Mouse (Mus musculus) midbrain, embryonic 13.5 days (tissue): ENCODE measurements around the gene Fst. TPM values are rescaled to one million over a fixed set of nuclear protein-coding genes. Genes with fewer than 3 reads are reported as not detected.
A peak's percentile ranks its signal among the peaks of the same experiment; 100 is the strongest.

Experiments used
- ATAC-seq: fragments of 200-750 bp; cut with Nextera tagmentation; 2 replicates; pipeline ENCODE4 v1.8.0; 2017; ENCODE audit warnings: mild to moderate bottlenecking, moderate TSS enrichment, moderate library complexity
- H3K27ac ChIP-seq: fragments of 300-500 bp; sonication (generic); 2 replicates; pipeline ENCODE4 v1.5.1; 2015; ENCODE audit warnings: inconsistent platforms, mild to moderate bottlenecking, moderate library complexity
- H3K27me3 ChIP-seq: fragments of 300-500 bp; sonication (generic); 2 replicates; pipeline ENCODE4 v1.6.1; 2015; ENCODE audit warnings: mild to moderate bottlenecking, inconsistent platforms
- H3K36me3 ChIP-seq: fragments of 300-500 bp; sonication (generic); 2 replicates; pipeline ENCODE4 v1.6.1; 2015; ENCODE audit warnings: mild to moderate bottlenecking, inconsistent platforms
- H3K4me1 ChIP-seq: fragments of 300-500 bp; sonication (generic); replicated peaks from 2 replicates; pipeline ENCODE4 v1.6.1; 2015; ENCODE audit warnings: inconsistent platforms
- H3K4me2 ChIP-seq: fragments of 300-500 bp; sonication (generic); replicated peaks from 2 replicates; pipeline ENCODE4 v1.6.1; 2015; ENCODE audit warnings: moderate library complexity, mild to moderate bottlenecking, inconsistent platforms
- H3K4me3 ChIP-seq: fragments of 300-500 bp; sonication (generic); replicated peaks from 2 replicates; pipeline ENCODE4 v1.5.1; 2015; ENCODE audit warnings: mild to moderate bottlenecking, inconsistent platforms
- H3K9ac ChIP-seq: fragments of 300-500 bp; sonication (generic); replicated peaks from 2 replicates; pipeline ENCODE4 v1.6.1; 2015; ENCODE audit warnings: mild to moderate bottlenecking, inconsistent platforms
- H3K9me3 ChIP-seq: fragments of 300-500 bp; sonication (generic); 2 replicates; pipeline ENCODE4 v1.6.1; 2016; ENCODE audit warnings: mild to moderate bottlenecking, inconsistent platforms
- WGBS: fragments of 180-500 bp; shearing (Covaris S2); methylation state at CpG from one replicate; pipeline ENCODE4 v1.1.7; 2015; 5-methylcytosine and 5-hydroxymethylcytosine counted together
- polyA plus RNA-seq: library from polyadenylated mRNA; unstranded; fragments of >200 nt; fragmentation: Nextera tagmentation; extraction: Ambion mirVana; gene quantifications from 2 replicates; pipeline ENCODE4 v1.2.1, GENCODE M21; 2015

The Fst gene
- polyA plus RNA-seq, 1 experiment from 2014 or later: 16.7 TPM

- Histone ChIP-seq H3K36me3 (no peaks in the 10 kb centered on the region), H3K9me3 (no peaks in the 10 kb centered on the region), H3K9ac (no peak overlapping the region), H3K27me3 (0 out of 2 replicates have a peak, but pooled peaks cover 6% of the 10 kb centered on the region), H3K4me2 (0 out of 2 replicates have a peak overlapping the region, but pooled peaks have one; percentile 11), H3K4me3 (no peak overlapping the region), H3K4me1 (peaks cover 19% of the 10 kb centered on the region), H3K27ac (no peak overlapping the region)
- peak; percentile 88 for ATAC-seq
- 3% methylated on average over 5 of the region's 5 CpGs for WGBS
Observed at GRCm38 (mm10) chr13:114406424-114406823, 52.3 kb downstream of the Fst start.

- 83% methylated on average over 9 of the region's 9 CpGs for WGBS
- H3K27ac ChIP-seq: no peak overlapping the region
- H3K9ac ChIP-seq: no peak overlapping the region
- H3K4me1 ChIP-seq: peaks cover 19% of the 10 kb centered on the region
- ATAC-seq: no peak
- 0 out of 2 replicates have a peak, but pooled peaks cover 6% of the 10 kb centered on the region for H3K27me3 ChIP-seq
- no peak overlapping the region for H3K4me2 ChIP-seq
- H3K9me3 ChIP-seq: no peaks in the 10 kb centered on the region
- H3K36me3 ChIP-seq: no peaks in the 10 kb centered on the region
- no peak overlapping the region for H3K4me3 ChIP-seq
Observed at GRCm38 (mm10) chr13:114405100-114405715, 53.5 kb downstream of the Fst start.

Other genes with a start within 250 kb of the Fst start
- 380 and 387 TPM in 2 replicates for gene Ndufs4, start 70.7 kb downstream of the Fst start, polyA plus RNA-seq